Mouse (Mus musculus): Measurements from ENCODE around the gene Tab2. TPM values are rescaled to one million over a fixed set of nuclear protein-coding genes. Genes with fewer than 3 reads are reported as not detected.

Gene Tab2
- total RNA-seq (2015) (157 and 200 TPM in 2 replicates), total RNA-seq (2017) (51.8 and 68.7 TPM in 2 replicates)

DNA sequence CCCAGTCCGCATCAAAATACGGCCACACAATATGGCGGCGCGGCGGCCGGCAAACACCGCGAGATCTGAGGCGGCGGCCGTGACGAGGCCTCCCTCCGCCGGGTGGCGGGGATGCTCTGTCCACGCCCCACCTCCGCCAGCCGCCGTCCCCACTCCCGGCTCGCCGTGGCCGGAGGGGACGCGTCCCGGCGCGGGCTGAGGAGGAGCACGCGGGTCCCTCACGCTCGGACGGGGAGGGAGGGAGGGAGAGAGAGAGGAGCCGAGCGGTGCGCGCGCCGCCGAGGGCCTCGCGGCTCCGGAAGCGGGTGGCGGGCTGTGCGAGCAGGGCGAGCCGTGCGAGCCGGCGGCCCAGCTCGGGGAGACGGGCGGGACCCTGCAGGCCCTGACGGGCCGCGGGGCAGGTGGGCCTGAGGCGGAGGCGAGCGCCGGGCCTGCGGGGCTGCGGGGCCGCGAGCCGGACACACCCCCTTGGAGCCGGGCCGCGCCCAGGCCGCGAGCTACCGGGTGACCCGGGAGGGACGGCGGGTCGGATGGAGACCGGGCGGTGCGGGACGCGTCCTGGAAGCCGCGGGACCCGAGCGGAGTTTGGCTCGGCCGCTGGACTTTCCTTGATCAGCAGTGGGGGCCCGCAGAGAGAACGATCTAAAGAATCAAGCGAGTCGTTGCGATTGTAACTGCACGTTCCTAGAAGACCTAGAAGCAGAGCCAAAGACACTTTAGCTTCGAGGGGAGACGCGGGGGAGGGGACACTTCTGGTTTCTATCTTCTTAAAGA lies at the start of gene Tab2:
TSS of gene Tab2 (minus strand) at position 3 of the 774 bp plus-strand sequence.
- peak; percentile 85 for ATAC-seq (replicated peaks; ENCODE audit: poor library complexity)

DNA sequence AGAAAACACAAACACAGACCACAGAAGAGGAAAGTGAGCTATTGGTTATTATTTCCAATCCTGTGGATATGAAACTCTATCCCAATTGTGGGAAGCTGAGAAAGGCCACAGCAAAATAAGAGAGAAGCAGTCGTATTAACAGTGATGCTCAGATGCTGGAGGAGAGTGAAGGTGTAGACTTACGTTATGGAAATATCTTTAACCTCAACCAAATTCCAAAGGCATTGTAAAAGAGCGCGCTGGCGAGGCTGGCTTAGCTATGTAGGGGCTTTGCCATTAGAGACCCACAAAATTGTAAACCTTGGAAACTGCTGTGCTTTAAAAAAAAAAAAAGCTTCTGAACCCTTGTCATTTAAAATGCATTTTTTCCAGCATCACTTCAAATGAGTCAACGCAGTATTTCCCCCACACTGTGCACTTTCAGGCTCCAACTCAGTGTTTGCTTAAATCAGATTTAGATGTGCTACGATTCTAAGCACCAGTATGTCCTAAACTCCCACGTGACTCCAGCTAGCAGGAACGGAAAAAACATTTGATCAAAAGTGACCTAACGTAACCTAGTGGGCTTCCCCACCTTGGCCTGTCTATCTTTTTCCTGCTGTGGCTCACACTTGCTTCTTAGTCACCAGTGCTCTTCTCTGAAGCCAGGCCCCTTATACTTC lies 36.4 kb upstream of the Tab2 start:
- ATAC-seq (replicated peaks; ENCODE audit: poor library complexity) = no peak

DNA sequence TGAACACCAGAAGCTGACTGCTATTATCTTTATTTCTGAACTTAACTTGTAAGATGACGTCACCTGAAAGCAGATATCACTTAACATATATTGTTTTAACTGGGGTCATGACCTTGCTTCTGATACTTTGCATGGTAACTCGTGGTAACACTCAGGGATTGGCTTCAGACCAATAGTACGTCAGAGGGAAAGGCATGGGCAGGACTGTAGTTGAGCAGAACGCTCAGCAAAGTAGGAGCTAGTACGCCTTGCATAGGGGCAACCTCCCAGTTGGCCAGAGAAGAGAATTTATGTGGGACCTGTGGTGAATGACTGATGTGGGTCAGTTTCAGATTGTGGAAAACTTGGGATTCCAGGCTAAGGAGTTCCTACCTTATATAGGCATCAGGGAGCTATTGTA lies 35.6 kb upstream of the Tab2 start:
- ATAC-seq (replicated peaks; ENCODE audit: poor library complexity) = no peak

DNA sequence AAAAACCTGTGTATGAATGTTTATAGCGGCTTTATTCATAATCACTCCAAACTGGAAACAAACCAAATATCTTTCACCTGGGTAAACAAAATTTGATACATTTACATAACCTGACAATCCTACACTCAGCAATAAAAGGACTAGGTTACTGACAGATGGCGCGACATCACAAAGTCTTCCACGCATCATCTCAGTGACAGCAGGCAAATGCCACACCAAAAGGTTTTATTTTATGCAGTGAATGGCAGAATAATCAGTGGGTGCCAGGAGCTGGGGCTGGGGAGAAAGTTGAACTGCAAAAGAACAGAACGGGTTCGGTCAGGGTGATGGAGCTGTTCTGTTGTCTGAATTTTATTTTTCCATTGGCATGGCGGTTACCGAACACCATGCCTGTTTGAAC lies 31.5 kb upstream of the Tab2 start:
- ATAC-seq (replicated peaks; ENCODE audit: poor library complexity) = no peak

DNA sequence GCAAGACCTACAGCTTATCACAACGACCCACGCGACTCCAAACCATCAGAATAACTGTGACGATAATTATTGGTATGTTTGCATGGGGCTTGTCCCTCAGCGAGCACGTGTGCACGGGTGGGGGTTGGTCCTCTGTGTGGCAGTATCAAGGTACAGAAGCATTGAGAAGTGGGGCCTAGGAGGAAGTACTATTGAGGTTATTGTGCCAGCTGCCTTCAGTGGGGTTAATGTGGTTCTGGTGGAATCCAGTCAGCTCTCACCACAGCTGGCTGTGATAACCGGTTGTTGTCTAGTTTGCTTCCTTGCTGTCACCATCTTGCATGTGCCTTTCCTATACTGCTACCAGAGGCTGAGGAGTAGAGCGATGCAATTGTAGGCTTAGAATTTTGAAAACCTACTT lies 20.4 kb upstream of the Tab2 start:
- ATAC-seq (replicated peaks; ENCODE audit: poor library complexity) = peak; percentile 100

DNA sequence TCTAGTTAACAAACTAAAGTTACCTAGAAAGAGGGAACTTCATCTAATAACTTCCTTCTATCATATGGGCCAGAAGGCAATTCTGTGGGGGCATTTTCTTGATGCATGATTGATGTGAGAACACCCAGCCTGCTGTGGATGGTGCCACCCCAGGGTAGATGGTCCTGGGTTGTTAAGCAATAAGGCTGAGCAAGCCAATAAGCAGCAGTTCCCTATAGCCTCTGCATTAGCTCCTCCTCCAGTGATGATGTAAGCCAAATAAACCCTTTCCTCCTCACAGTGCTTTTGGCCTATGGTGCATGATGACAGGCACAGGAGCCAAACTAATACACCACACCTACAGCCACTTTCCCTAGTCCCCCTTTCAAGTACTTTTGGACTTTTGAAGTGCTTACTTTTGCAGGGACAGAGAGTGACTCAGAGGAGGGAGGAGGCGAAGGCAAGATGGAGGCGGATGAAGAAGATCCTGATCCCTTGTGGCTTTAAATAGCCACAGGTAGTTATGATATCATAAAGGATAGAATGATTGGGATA lies 12.8 kb upstream of the Tab2 start:
- peak; percentile 92 for ATAC-seq (replicated peaks; ENCODE audit: poor library complexity)

DNA sequence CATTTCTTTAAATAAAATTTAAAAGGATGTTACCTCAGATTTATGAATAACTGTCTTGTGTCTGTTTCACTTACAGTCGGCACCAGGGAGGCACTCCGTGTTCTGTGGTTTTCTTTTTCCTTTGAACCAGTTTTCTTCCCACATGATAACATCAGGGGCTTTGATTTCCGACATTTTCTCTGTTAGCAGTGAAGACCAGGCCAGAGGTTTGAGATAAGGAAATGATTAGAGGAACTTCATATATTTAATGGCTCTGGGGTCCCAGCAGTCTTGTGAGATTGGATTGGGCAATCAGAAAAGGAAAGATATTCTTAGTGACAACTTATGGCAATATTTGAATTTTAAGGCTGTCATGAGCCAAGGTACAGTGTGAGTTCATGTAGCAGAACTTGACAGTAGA lies 11.1 kb upstream of the Tab2 start:
- ATAC-seq (replicated peaks; ENCODE audit: poor library complexity) = peak; percentile 76

DNA sequence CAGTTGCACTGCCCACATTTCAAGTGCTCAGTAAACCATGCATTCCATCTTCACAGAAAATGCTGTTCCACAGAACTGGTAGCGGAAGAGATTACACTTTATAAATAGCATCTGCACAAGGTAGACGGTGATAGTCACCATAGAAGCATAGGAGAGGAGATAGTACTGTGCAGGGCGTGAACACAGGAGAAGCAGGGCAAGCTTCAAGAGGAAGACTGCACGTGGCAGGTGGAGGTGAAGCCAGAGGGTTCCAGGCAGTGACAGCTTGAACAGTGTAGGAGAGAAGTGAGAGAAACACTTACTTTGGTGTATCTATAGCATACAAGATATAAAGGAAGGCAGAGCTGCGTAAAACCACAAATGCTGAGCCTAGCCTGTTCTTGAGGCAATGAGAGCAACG lies 3.0 kb upstream of the Tab2 start:
- peak; percentile 10; the same call in 1 of the 2 replicates for ATAC-seq (replicated peaks; ENCODE audit: poor library complexity)

DNA sequence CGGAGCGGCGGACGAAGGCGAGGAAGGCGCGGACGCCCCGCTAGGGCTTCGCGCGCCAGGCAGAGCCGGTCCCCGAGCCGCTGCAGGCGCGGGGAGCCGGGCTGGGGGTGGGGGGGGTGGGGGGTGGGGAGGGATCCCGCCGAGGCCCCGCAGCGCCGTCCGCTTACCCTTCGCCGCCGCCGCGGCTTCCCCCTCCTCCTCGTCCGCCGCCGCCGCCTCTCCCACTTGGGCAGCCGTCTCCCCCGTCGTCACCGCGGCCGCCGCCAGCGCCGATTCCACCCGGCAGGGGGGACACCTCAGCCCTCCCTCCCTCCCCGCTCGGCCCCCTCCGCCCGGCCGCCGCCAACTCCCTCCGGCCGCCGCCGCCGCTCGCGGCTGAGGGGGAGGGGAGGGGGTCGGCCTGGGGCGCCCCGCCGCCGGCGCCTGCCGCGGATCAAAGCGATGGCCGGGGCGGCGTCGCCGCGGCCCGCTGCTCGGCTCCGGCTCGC lies 352 bp downstream of the Tab2 start:
- ATAC-seq (replicated peaks; ENCODE audit: poor library complexity) = peak; percentile 6; the same call in 1 of the 2 replicates

DNA sequence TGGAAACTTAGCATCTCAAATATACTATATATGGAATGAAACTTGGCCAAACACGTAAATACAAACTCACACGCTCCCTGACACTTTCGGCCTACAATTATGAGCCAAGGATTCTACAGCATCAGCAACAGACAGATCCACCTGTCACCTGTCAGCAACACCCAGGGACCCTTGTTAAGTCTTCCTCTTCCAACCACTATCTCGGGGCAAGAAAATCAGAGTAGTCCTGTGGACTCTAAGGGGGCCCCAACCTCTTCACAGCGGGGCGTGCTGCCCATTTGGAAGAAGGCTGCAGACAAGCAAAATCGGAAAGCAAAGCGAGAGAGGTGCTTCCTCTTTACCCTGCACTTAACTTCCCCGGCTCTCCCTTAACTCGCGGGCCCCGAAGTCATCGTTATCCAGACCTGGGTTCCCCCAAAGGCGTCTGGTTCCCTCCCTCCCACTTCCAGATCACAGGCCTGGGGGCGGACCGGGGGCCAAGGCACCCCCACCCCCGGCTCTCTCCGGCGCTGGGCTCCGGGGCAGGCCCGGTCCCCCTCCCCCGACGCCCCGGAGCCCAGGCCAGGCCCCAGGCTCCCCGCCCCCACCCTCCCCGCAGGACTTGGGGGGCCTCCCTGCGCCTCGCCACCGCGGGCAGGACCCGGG lies 919 bp downstream of the Tab2 start:
- ATAC-seq (replicated peaks; ENCODE audit: poor library complexity) = peak; percentile 51

DNA sequence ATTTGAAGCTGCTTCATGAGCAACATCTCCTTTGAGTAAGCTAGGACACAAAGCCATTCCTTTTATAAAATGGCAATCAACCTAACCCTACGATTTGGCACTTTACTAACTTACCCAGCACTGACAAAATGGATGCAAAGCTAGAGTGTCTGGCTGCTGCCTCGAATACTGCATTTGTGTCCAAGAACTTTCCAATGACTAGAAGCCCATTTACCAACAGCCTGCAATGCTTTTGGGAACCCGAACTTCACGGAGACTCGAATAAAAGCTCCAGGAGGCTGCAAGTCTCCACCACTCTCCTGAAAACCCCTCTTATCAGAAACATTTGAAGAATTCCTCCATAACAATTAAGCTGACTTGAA lies 1.4 kb downstream of the Tab2 start:
- ATAC-seq (replicated peaks; ENCODE audit: poor library complexity) = no peak

DNA sequence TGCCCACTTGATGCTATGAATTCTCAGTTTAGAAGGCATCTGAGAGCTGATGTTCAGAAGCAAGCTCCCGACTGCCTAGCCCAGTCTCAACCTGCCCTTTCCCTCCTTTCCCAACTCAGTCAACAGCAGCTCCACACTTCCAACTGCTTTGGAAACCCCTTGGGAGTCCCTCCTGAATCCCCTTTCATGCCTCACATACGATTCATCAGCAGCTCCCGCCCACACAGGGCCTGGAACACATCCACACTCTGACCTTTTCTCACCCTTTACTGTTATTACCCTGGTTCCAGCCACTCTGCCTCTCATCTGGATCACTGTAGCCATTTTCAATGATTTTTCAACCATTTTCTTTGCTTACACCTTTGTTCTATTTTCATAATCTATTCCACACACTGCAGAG lies 13.0 kb downstream of the Tab2 start:
- no peak for ATAC-seq (replicated peaks; ENCODE audit: poor library complexity)

DNA sequence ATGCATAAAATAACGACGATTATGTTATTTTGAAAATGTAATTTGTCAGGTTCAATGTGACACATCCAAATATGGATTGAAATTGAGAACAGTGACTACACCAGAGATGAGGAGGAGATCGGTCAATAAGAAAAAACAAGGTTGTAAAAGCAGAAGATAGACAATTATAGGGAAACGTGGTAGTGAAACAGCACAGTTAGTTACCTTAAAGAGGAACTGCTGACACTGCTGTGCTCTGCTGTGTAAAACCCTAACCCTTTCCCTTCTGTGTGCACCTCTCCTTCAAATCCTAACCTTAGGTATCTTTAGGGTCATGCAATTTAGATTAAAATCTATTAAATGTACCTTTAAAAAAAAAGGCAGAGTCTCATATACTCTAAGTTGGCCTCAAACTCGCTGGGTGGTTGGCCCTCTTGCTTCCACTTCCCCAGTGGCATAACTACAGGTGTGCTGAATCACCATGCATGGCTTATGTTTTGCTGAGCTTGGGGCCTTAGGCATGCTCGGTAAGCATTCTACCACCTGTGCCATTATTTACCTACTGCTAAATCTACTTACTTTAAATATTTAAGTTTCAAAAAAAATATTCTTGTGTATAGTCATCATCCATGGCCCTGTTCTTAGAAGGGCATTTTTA lies 19.4 kb downstream of the Tab2 start:
- ATAC-seq (replicated peaks; ENCODE audit: poor library complexity) = peak; percentile 85

DNA sequence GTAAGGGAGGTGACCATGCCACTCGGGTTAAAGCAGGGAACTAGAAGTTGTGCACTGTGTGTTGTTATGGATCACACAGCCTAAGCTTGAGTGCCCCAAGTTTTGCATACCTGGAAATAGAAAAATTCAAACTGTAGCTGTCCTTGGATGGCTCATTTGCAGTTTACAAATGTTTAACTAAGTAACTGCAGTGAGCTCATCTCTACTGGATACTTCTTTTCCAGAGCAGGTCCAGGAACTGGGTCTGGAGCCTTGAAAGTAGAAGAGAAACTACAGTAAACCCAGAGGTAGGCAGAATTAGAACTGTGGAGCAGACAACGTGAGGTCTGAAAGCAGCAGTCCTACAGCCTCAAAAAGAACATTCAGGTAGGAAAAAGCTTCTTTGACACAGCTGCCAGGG lies 23.1 kb downstream of the Tab2 start:
- no peak for ATAC-seq (replicated peaks; ENCODE audit: poor library complexity)

DNA sequence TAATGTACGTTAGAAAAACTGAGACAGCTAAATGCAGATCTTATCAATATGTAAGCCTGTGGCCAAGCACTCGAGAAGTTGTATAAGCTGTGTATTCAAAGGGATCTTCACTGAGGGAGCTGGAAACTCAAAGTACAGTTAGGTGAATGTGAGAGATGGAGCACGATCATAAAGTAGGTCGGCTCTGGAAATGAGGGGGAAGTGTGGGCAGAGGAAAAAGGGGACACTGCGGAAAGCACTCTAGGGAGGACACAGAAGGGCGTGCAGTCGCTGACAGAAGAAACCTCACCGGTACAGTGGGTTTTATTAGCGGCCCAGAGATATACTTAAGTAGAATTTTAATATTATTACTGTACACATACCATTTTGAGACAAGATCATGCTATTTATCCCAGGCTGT lies 27.0 kb downstream of the Tab2 start:
- ATAC-seq (replicated peaks; ENCODE audit: poor library complexity) = no peak

DNA sequence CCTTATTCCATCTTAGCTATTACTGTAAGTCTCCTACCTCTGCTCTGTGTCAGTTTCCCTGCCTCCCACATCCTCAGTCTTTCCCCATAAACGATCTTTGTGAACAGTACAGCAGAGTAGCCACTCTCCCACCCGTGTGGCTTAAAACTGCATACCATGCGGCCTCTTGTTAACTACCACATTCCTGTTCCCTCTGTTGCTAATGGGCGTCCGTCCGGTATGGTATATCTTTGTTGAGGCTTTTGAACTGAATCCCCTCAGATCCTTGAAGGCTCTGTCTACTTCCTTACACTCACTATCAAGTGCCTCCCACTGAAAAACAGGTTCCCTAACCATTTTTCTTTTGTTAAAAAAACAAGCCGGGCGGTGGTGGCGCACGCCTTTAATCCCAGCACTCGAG lies 30.5 kb downstream of the Tab2 start:
- ATAC-seq (replicated peaks; ENCODE audit: poor library complexity) = no peak

DNA sequence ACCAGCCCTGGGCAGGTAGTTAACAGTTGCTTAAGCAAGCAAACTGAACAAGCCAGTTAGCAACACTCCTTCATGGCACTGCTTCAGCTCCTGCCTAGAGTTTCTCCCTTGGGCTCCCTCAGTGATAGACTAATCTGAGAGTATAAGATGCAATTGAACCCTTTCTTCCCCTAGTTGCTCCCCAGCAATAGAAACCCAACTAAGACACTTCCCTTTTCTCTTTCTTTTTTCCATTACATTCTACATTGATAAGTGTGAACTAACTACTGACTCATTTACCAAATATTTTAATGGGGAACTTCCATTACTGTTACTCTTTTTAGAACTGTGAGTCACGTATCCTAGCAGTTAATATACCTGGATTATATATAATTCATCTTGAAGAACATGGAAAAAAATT lies 32.6 kb downstream of the Tab2 start:
- peak; percentile 44; the same call in 1 of the 2 replicates for ATAC-seq (replicated peaks; ENCODE audit: poor library complexity)

DNA sequence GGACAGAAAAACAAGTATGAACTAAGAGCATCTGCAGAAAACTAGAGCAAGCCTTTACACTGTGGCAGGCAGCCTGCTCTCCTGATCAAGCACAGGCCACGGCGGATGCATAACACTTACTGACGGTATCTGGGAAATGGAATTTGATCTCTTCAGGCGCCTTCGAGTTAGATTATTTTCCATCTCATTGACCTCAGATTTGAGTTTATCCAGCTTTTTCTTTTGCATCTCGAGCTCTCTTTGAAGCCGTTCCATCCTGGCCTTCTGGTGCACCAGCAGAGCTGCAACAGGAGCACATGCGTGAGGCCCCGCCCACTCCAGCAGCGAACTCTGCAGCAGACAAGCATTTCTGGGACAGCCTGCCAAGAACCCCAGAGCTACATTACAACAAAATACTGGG lies 44.8 kb downstream of the Tab2 start:
- ATAC-seq (replicated peaks; ENCODE audit: poor library complexity) = no peak

DNA sequence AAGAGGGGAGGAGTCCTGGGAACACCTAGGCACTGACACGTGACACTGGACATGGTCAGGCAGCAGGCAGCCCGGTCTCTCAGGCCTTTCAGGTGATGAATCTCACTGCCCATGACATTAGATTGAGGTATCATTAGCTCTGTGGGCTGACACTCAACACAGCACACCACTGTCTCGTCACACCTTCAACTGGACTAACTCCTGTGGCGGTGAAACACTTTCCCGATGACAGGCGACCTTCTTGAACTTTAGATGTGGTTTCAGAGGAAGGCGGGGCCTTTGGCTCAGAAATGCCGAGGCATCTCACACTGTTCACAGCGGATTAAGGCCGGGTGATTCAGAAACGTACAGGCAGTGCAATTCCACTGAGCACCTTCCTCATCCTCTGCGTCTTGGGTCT lies 48.9 kb downstream of the Tab2 start:
- ATAC-seq (replicated peaks; ENCODE audit: poor library complexity) = no peak

DNA sequence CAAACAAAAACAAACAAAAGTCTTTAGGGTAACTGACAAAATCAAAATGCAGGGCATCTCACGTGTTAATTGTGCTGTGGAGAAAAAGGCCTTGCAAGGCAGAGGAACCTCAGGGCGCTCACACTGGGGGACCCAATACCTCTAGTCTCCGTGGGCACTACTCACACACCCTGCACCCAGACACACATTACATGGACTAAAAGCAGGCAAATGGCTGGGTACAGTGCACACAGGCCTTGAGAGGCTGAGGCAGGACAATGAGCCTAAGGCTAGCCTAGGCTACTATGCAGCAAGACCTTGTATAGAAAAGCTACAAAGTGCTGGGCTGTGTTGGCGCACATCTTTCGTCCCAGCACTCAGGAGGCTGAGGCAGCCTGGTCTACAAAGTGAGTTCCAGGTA lies 51.9 kb downstream of the Tab2 start:
- no peak for ATAC-seq (replicated peaks; ENCODE audit: poor library complexity)

All from megakaryocyte progenitor cell, adult 5-6 weeks (primary cell).